Mouse (Mus musculus) lung, adult 2 months (tissue): Measurements from ENCODE around the gene Syt16. TPM values are rescaled to one million over a fixed set of nuclear protein-coding genes. Genes with fewer than 3 reads are reported as not detected.

ENCODE experiments used
- DNase-seq: peaks from one replicate; pipeline ENCODE4 v3.0.0; 2022
- H3K4me1 ChIP-seq: fragments of 200-500 bp; 2 replicates; pipeline ENCODE4 v1.6.1; 2011; ENCODE audit warnings: low read length; ENCODE audit not compliant: control insufficient read depth, insufficient read depth
- H3K4me3 ChIP-seq: fragments of 200-500 bp; replicated peaks from 2 replicates; pipeline ENCODE3; 2011; ENCODE audit warnings: low read depth, mild to moderate bottlenecking, control low read depth, low read length; ENCODE audit errors: extremely low read depth
- CTCF ChIP-seq: fragments of 200-500 bp; IDR thresholded peaks from 2 replicates; pipeline ENCODE4 v1.5.1; 2011; ENCODE audit warnings: mild to moderate bottlenecking, low read length, control low read depth; ENCODE audit not compliant: insufficient read depth
- POLR2A ChIP-seq: fragments of 200-500 bp; IDR thresholded peaks from 2 replicates; pipeline ENCODE4 v1.6.1; 2011; ENCODE audit warnings: low read depth, mild to moderate bottlenecking, control low read depth, low read length, borderline replicate concordance; ENCODE audit errors: extremely low read depth
- whole genome bisulfite sequencing: fragments of 180-500 bp; shearing (Covaris S2); methylation state at CpG from one replicate; pipeline ENCODE4 v1.1.7; 2018; 5-methylcytosine and 5-hydroxymethylcytosine counted together
- polyA plus RNA-seq: library from polyadenylated mRNA; depleted of rRNA; stranded (reverse); fragments of >200 nt; gene quantifications from 2 replicates; pipeline ENCODE4 v1.2.3, GENCODE M21; 2012

The Syt16 gene
- polyA plus RNA-seq, 1 experiment = not detected

DNA sequence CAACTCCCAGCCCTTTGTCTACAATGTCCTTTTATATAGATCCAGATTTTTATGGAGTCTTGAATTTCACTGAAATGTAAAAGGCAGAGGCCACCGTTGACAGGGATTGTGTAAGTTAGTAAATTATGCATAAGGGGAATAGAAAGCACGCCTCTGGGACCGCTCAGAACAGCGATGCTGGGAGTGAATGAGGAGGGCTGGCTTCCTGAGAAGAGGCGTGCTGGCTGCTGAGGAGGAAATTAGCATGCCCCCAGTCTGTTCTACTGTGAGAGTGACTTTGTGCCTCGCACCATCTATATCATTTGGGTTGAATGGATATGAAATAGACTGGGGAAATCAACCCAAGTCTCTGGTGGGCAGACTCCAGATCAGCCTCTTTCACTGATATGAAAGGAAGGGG, 46.3 kb downstream of the Syt16 start:
- no peak for DNase-seq
- 69% methylated on average over 6 of the region's 6 CpGs for WGBS
- TF ChIP-seq CTCF = no peak
- TF ChIP-seq POLR2A = no peak
- Histone ChIP-seq H3K4me3 (no peak overlapping the region), H3K4me1 (no peaks in the 10 kb centered on the region)

DNA sequence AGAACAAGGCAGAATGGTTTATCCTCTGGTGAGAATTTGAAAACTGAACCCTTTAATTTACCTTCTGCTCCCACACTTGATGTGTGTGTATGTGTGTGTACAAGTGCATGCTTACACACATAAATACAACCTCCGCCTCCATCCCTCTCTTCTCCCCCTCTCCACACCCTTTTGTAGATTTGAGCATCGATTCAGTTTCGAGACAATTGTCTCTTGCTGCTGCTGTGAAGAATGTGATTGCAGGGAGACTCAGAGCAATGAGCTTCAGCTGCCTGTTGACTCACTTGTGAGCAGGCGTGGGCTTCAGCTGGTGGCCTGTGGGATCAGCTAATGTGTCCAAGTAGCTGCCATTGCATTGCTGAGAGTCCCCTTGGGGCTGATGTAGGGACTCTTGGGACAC, 46.8 kb downstream of the Syt16 start:
- 82% methylated on average over 4 of the region's 4 CpGs for WGBS
- no peak for DNase-seq
- no peak overlapping the region for H3K4me3 ChIP-seq
- no peaks in the 10 kb centered on the region for H3K4me1 ChIP-seq
- TF ChIP-seq POLR2A (no peak), CTCF (no peak)

DNA sequence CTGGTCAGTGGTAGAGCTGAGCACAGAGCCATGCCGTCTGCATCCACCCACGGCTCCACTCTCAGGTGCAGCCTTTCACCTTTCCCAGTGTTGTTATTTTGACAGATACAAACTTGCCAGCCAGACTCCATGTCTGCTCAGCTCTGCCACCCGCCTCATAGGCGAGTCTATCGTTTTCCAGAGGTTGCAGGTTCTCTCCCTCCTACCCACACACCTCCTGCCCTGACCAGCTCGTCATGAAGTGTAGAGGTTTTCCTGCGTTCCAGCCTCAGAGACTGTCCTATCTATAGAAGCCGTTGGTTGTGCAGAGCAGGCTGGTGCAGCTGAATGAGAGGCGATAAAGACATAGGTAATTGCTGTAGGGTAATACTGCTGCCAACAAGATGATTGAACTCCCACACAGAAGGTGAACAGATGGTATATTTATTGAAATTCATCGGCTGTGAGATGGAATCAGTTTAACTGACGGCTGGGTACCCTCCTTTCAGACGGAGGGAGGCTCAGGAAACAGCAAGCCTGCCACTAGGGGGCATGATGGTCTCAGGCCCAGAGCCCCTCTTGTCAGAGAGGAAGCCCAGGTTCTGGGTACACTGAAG, 58.0 kb downstream of the Syt16 start:
- no peaks in the 10 kb centered on the region for H3K4me1 ChIP-seq
- TF ChIP-seq POLR2A (no peak), CTCF (peak; percentile 47)
- no peak overlapping the region for H3K4me3 ChIP-seq
- WGBS = 47% methylated on average over 12 of the region's 12 CpGs
- DNase-seq = peak; percentile 17

DNA sequence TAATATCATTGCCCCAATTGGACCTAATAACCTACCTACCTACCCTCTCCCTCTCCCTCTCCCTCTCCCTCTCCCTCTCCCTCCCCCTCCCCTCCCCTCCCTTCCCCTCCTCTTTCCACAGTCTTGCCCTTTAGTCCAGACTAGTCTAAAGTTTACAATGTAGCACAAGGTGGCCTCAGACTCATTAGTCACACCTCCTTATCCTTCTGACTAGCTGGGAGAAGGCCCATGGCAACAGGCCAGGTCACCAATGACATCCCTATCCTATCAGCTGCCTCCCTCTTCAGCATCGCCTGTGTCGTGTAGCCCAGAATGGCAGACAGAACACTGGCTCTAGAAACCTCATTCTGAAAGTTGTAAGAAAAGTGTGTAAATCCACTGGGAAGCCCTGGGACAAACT, 58.7 kb downstream of the Syt16 start:
- 60% methylated on average over 2 of the region's 2 CpGs for whole genome bisulfite sequencing
- no peak for TF ChIP-seq POLR2A
- no peak for TF ChIP-seq CTCF
- H3K4me3 ChIP-seq = no peak overlapping the region
- DNase-seq = no peak
- no peaks in the 10 kb centered on the region for H3K4me1 ChIP-seq

DNA sequence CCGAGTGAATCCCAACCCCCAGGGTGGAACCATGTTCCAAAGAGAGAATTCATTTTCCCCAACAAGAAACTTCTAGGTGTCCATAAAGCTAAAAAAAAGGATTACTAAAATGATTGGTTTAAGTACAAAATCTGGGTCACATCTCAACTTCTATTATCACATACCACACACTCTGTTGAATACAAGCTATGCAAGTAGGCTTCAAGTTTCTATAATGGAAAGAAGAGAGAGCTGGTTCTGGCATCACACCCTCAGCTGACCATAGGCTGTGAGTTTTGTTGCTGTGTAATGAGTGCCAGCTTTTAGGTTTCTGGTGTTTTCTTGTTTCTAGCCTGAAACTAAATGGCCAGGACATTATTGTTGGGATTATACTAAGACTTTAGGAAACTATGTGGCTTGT, 65.1 kb downstream of the Syt16 start:
- Histone ChIP-seq H3K4me1 (no peaks in the 10 kb centered on the region), H3K4me3 (no peak overlapping the region)
- DNase-seq = no peak
- 88% methylated on average over 1 of the region's 1 CpGs for WGBS
- TF ChIP-seq POLR2A = no peak
- no peak for TF ChIP-seq CTCF

DNA sequence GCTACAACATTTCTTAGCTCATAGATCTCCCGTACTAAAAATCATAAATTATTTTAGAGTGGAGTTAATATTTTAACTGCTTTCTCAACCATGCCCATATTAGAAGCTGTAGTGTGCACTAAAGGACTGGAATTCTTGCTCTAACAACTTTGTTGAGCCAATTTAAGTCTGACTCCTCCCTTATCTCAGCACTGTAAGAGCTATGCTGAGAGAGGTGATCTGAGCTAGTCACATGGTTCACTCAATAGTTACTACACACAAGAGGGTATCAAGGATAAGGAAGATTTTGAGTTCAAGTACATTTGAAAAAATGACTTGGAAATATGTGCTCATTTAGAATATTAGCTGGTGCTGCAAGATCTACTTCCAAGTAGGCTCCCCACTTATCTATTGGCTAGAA, 71.5 kb downstream of the Syt16 start:
- no peak for TF ChIP-seq CTCF
- TF ChIP-seq POLR2A = no peak
- no peak for DNase-seq
- 65% methylated on average over 1 of the region's 1 CpGs for WGBS
- Histone ChIP-seq H3K4me3 (no peak overlapping the region), H3K4me1 (no peaks in the 10 kb centered on the region)

DNA sequence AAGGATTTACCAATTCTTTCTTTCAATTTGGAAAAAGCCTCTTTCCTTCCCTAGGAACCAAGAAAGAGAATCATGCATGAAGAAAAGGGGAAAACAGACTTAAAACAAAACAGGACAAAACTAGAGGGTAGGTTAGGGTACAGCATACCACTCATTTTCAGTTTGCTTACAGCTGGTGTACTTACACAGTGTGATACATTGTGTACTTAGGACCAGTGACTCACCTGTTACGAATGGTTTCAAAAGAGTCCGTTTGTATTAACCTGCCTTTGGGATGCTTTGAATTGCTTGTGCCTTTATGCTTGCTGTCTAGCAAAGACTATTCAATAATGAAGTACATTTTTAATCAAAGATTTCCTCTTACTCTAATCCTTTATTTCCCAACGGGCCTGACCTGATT, 78.1 kb downstream of the Syt16 start:
- no peaks in the 10 kb centered on the region for H3K4me1 ChIP-seq
- DNase-seq = no peak
- H3K4me3 ChIP-seq = no peak overlapping the region
- 61% methylated on average over 3 of the region's 3 CpGs for WGBS
- no peak for TF ChIP-seq POLR2A
- TF ChIP-seq CTCF = no peak

DNA sequence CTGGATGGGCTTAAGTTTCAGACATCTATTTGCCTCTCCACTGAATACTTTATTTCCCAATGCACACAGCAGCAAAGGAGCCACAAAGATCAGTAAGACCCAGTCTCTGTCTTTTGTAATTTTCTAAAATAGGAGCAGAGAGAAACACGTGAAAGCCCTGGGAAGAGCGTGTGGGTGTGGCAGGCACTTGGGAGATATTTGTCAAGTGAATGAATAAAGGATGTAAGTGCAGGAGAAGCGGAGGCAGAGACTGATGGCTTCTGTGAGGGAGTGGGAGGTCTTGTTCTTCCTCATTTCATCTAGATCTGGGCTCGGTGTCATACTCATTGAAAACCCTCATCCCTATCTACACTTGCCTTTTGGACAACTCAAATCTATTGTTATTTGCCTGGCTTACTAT, 78.6 kb downstream of the Syt16 start:
- H3K4me3 ChIP-seq = no peak overlapping the region
- TF ChIP-seq POLR2A = no peak
- no peak for TF ChIP-seq CTCF
- no peak for DNase-seq
- WGBS = 43% methylated on average over 4 of the region's 4 CpGs
- no peaks in the 10 kb centered on the region for H3K4me1 ChIP-seq

DNA sequence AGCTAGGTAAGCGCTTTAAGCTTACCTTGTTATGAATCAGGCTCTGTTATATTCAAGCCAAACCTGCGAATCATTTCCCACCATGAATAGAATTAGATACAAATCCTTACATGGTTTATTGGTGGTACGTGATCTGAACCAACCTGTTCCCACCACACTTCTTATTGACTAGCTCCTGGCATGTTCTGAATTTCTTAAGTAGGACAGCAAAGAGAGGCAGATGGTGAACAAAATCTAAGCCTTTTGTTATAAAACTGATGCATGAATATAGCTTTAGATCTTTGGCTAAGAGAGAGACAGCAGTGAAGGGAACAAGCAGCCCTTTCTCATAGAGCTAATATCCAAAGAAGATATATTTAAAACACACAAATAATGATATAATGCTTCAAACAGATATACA, 83.7 kb downstream of the Syt16 start:
- no peak overlapping the region for H3K4me3 ChIP-seq
- no peak for DNase-seq
- 93% methylated on average over 3 of the region's 3 CpGs for WGBS
- TF ChIP-seq CTCF = no peak
- TF ChIP-seq POLR2A = no peak
- H3K4me1 ChIP-seq = no peaks in the 10 kb centered on the region

DNA sequence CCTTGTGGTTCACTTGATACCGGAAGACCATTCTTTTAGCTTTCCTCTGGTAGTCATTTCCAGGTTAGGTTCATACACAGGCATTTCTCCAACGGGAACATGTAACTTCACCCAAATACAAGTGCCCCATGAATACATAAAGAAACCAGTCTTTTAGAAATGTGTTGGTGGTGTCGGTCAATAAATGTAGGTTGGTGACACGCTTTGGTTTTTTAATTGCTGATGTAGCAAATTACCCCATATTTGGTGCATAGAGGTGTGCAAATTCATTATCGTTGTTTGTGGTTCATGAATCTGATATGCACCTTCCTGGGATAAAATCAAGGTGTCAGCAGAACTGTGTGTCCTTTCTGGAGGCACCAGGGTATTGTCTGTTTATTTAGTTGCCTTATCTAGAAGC, 86.9 kb downstream of the Syt16 start:
- Histone ChIP-seq H3K4me1 (no peaks in the 10 kb centered on the region), H3K4me3 (no peak overlapping the region)
- DNase-seq = no peak
- 89% methylated on average over 5 of the region's 5 CpGs for WGBS
- TF ChIP-seq CTCF (no peak), POLR2A (no peak)

DNA sequence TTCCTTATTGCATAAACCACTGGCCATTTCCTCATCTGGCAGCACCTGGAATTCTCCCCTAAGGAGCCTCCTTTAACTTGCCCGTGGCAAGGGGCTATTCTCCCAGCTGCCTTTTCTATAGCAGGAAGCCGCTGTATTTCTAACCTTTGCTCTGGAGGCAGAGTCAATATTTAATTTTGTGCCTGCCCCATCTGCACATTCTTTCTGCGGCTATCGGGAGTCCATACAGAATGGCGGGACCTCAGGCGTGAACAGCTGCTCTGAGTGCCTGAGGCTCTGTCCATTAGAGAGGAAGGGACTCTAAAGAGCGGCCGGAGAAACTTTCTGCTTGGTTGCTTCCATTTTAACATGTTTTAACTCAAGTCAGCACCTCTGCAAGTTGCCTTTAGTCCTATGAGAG, 89.6 kb downstream of the Syt16 start:
- no peaks in the 10 kb centered on the region for H3K4me1 ChIP-seq
- TF ChIP-seq POLR2A (no peak), CTCF (no peak)
- no peak for DNase-seq
- WGBS = 60% methylated on average over 8 of the region's 8 CpGs
- H3K4me3 ChIP-seq = no peak overlapping the region
